Mouse (Mus musculus) cerebellum, adult (tissue): ENCODE measurements around the gene Nudt17.
"Not testable (repeated sequence)": the region's sequence is repeated elsewhere in the genome, so short reads cannot be mapped to it uniquely, and the experiment has no call there.

Source experiments
- ATAC-seq: cut with Nextera tagmentation; 2 replicates; pipeline ENCODE4 v1.9.2; 2017; ENCODE audit warnings: mild to moderate bottlenecking, moderate library complexity, mixed read lengths; ENCODE audit not compliant: insufficient number of reproducible peaks, low FRiP score, low TSS enrichment

Gene Nudt17

DNA sequence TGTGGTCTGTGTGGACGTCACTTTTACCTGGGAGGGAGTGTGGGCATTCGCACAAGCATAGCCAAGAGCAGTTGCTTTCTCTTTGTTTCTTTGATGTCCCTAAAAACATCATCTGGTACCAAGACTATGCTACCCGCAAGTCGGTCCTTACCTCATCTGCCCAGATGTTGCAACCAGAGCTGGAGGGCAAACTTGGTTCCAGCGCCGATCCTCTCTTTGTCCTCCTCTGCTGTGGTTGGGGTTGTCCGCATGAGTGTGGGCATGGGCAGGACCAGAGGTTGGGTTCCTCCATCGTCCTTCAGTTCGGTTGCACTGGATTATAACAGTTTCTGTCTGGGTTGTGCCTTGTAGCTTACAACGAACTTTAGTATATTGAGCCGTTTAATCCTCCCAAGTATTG is 2.1 kb downstream of the Nudt17 start:
- ATAC-seq: no peak

DNA sequence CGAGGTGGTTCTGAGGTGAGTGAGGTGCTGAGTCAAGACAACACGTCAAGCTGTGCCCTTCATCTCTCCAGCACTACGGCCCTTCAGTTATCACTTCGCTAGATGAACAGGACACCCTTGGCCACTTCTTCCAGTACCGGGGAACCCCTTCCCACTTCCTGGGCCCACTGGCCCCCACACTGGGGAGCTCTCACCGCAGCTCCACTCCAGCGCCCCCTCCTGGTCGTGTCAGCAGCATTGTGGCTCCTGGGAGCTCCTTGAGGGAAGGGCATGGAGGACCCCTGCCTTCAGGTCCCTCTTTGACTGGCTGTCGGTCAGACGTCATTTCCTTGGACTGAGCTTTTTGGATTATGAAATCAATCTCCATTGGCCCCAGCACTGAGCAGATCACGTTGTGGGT is 3.6 kb downstream of the Nudt17 start:
- no peak for ATAC-seq

DNA sequence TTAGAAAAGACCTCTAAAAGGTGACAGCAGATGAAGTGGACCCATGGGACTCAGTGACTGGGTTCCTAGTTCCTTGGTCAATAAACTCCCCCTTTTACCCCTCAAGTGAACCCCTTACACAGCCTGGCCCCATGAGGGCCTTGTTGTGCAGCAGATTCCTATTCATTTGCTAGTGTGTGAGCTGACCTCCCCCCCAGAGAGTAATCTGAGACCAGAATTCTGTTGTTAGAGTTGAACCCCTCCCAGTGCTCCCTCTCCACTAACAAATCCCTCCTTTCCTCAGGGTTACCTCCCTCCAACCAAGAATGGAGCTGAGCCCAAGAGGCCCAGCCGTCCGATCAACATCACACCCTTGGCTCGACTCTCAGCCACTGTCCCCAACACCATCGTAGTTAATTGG is 7.4 kb downstream of the Nudt17 start:
- no peak for ATAC-seq

DNA sequence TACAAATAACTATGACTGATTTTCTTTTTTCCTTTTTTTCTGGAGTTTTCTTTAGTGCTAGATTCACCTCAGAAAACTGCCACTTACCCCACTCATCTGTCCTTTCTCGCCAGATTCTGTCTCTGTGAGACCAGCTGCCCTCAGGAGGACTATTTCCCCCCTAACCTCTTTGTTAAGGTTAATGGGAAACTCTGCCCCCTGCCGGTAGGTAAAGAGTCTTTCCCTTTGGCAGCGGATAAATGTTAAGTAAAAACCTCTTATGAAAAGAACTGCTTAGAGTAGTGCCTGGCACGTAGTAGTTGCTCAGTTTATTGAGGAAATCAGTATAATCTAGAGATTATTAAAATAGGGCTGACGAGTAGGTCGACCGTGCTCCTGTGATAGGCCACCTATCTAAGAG is 8.0 kb downstream of the Nudt17 start:
- no peak for ATAC-seq

DNA sequence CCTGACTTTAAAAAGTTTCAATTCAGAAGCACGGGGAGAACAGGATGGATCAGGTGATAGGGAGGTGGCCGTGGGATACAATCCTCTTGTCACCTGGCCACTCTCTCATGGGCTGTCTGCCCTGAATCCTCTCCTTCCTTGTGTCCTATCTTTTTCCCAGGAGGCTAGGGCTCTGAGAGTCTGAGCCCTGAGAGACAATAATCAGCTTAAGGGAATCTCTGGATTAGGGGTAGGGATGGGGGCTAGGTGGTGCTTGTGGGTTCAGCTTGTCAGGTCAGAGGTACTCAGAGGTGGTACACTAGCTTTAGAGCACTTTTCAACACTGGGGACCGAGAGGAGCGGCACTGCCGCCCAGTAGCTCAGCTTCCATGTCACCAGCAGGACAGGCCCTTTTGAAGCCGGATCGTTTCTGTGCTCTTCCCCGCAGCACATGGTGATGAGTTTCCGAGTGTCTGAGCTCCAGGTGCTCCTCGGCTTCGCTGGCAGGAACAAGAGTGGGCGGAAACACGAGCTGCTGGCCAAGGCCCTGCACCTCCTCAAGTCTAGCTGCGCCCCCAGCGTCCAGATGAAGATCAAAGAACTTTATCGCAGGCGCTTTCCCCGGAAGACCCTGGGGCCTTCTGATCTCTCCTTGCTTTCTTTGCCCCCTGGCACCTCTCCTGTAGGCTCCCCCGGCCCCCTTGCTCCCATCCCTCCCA is 9.2 kb downstream of the Nudt17 start:
- ATAC-seq: no peak

DNA sequence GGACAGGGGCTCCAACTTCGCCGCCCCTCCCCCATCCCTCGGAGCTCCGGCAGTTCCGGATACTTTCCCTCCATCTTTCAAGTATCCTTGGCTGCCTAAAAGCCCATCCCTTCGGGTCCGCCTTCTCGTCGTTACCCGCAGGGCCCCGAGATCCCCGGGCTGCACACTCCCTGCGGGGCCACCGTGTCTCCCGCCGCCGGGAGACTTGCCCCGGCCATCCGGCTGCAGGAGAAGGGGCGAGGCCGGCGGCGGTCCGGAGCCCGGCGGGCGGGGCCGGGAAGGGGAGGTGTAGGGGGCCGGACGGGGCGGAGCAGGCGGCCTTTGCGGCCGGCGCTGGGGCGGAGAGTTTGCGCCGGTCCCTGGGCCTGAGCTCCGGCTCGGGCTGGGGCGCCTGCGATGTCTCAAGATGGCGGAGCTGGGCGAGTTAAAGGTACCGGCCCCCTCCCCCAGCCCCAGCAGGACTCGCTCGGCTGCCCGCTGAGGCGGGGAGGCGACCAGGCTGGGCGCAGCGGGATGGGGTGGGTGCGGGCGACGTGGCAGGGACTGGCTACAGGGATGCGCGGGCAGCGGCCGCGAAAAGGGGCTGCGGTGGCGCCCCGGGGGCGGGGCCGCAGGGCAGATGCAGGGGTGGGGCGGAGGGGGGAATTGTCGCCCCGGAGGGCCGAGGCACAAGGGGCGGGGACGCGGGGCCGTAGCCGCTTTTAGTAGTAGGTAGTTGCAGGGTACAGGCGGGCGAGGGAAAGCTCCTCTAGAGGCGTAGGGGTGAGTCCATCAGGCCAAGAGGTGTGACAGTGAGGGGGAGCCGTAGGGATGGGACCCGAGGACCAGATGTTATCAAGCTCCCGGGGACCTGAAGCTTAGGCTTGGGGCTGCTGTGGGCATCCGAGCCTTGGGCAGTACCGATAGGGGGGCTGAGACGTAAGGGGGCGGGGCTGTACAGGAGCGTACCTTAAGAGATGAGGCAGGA is 11.3 kb downstream of the Nudt17 start:
- peak; percentile 84 for ATAC-seq

DNA sequence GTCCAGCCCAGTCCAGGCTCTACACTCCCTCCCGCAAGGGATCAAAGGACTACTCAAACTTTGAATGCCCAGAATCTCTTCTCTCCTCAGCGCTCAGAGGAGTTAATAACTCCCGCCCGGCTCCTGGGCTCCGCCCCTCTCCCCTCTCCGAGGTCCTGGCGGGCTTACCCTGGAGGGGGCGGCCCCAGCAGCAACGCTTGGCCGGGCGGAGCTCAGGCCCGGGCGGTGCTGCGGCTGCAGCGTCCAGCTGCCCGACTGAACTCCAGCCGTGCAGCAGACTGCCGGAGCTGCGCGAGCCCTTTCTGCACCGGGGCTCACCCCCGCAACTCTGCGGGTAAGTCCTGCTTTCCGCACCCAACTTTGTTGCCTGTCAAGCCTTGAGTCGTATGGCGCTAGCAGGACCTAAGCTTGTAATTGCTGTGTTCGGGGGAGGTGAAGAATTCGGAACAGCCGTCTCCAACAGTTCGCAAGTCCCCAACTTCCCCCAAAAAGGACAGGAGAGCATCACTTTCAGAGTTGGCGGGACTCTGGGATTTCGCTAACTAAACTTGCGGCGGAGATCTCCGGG is 12.1 kb downstream of the Nudt17 start, which contains the start of gene Pias3:
Gene Pias3, plus strand, starts transcription at position 187 of the 568 bp plus-strand sequence.
- ATAC-seq: peak; percentile 43

DNA sequence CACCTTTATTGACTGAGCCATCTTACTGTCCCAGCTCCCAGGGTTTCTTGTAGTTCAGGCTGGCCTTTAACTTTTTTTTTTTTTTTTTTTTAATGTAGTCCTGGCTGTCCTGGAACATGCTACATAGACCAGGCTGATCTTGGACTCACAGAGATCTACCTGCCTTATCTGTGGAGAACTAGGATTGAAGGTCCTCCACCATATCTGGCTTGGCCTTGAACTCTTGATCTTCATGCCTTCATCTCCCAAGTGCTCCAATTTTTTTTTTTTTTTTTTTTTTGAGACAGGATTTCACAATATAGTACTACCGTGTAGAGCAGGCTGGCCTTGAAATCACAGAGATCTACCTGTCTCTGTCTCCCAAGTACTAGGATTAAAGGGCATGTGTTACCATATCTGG is 14.8 kb downstream of the Nudt17 start:
- ATAC-seq: no peak

DNA sequence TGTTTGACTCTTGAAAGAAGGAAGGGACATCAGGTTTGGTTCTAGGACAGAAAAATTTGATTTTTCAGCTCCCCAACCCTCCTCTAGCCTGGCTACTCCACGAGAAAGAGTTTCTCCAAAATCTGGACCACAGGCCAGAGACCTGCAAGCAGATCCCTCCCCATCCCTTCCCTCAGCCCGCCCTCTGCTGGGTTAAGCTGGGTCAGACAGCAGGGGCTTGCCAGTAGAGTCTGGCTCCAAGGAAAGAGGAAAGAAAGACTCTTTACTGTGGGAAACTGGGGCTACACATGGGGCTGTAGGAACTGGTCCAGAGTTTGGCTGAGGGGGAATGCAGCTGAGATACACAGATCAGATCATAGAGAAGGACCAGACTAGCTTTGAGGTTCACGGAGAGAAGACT is 15.9 kb downstream of the Nudt17 start:
- no peak for ATAC-seq

DNA sequence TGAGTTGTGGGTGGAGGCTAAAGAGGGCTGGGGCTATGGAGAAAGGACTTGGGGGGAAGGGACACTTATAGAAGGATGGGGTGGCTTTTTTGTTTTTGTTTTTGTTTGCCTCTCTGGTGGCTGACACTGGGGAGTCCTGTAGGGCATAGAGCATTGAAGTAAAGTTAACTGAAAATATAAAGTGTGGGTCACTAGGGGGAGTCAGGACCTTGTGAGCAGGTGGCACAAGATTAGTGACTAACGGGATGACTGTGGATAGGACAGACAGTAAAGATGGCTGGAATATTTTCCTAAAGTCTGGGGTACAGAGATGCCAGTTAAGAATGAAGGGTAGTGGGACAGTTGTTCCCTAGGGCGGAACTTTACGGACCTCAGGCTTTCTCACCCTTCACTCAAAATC is 18.1 kb downstream of the Nudt17 start:
- ATAC-seq: no peak

DNA sequence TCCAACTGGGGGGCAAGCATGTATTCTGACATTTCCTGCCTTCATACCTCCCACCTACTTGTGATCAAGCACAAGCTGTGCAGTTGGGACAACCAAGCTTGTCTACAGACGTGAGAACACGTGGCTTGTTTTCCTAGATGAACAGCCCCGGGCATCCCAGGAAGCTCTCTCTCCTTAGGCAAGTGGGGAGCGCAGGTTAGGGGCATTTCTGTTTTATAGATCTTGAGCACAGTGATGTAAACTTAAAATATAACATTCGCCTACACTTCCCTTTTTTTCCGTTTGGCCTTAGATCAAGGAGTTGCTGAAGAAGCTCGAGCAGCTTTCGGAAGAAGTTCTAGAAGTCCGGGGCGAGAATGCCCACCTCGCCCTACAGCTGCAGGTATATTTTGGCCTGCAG is 19.5 kb downstream of the Nudt17 start:
- ATAC-seq: no peak

DNA sequence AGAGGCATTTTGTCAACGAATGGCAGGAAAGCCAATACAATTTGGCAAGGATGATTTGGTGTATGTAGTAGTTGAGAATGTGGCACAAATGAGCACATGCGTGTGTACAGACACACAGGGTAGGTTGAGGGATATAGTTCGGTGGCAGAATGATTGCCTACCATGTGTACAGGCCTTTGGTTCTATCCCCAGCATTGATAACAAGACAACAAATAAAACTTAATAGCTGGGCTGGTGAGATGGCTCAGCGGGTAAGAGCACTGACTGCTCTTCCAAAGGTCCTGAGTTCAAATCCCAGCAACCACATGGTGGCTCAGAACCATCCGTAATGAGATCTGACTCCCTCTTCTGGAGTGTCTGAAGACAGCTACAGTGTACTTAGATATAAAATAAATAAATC is 22.3 kb downstream of the Nudt17 start:
- ATAC-seq: not testable (repeated sequence)

DNA sequence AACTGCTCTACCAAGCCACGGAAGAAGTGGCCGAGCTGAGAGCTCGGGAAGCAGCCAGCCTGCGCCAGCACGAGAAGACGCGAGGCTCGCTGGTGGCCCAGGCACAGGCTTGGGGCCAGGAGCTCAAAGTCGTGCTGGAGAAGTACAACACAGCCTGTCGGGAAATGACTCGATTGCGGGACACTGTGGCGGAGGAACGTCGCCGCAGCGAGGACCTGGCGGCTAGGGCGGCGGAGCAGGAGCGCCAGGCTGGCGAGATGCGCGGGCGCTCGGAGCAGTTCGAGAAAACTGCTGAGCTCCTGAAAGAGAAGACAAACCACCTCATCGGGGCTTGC is 23.6 kb downstream of the Nudt17 start:
- ATAC-seq: no peak; the same call in 1 of the 2 replicates

DNA sequence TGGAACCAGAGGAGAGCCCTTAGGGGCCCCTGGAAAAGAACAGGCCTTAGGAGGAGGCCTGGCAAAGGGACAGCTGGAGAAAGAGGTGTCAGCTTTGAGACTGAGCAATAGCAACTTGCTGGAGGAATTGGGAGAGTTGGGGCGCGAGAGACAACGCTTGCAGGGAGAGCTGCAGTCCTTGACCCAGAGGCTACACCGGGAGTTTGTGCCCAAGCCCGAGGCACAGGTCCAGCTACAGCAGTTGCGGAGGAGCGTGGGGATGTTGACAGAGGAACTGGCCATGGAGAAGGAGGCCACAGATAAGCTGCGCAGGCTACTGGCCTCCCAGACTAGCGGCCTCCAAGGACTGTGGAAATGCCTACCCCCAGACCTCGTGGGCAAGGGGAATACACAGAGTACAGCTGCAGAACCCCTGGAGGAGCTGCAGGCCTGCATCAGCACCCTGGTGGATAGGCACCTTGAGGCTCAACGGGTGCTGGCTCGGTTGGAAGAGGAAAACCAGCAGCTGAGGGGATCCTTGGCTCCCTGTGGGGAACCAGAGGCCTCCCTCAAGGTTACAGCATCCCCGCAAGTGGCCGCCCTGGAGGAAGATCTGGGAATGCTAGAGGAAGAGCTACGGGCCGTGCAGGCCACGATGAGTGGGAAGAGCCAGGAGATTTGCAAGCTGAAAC is 24.1 kb downstream of the Nudt17 start:
- ATAC-seq: no peak

DNA sequence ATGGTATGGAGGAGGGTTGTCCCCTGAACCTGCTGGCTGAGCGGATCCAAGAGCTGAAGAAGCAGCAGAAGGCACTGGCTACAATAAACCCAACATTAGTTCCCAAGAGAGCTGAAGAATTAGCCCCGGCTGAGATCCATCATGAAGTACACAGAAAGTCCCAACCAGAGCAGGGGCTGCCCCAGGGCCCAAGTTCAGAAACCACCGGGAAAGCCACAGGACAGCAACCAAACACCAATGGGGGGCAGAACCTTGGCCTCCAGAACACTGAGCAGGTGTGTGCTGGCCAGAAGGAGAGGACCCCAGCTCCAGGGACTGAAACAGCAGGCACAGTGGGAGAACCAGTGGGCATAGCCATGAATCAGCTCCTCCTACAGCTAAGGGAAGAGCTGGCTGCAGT is 24.9 kb downstream of the Nudt17 start:
- no peak for ATAC-seq

DNA sequence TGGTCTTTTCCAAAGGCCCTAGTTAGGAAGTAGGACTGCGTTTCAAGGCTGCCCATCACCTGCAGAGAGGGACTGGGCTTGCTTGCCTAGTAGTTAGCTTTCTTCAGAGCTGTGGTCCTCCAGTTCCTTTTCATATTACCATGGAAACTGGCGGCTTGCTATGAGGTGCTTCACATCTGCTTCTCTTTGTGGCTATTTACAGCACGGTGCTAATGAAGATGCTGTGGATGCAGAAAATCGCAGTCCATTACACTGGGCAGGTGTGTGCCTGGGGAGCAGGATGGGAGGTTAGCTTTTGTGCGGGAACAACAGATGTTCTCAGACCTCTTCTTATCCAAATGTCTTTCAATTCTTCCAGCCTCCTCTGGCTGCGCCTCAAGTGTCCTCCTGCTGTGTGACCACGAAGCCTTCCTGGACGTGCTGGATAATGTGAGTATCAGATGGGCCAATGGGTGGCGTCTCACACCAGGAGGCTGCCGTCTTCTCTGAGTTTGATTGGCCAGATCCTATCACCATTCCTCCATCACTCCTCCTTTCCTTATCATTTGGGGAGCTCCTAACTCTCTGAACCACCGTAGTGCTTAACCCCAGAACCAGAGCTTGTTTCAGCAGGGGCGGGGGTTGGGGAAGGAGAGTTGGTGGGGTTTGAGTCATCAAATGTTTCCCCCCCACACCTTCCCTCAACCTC is 27.9 kb downstream of the Nudt17 start:
- ATAC-seq: no peak

DNA sequence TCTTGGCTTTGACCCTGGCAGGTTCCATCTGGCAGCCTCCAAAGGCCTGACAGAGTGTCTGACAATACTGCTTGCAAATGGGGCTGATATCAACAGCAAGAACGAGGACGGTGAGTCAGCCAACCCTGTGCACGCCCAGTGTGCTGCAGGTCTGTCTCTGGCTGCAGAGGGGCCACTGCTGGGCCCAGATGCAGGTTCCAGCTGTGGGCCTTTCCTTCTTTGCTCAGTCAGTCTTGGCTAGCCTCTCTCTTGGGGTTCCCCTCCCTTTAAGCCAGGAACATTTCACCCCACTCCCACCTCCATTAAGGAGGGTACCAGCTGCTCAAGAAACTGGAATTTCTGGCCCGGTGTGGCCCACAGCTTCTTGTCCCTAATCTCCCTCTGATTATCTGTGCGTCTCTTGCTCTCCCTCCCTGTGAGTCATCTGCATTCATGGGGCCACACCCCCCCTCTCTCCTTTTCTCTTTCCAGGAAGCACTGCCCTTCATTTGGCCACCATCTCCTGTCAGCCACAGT is 29.1 kb downstream of the Nudt17 start:
- no peak for ATAC-seq

DNA sequence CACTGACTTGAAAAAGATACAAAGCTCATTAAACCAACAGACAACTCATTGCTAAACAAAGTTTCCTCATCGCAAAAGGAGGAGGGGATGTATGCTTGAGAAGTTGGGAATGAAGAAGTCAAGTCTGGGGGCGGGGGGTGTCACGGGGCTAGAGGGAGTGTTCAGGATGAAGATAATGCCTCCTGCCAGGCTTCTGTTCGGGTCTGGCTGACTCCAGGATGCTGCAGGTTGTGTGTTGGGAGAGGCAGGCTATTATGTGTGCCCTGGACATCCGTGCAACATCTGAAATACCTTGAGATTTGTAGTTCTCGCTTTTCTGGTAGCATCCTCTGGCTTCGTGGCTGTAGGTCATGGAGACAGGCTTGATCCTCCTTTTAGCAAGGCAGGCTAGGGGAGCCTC is 29.9 kb downstream of the Nudt17 start:
- no peak for ATAC-seq

DNA sequence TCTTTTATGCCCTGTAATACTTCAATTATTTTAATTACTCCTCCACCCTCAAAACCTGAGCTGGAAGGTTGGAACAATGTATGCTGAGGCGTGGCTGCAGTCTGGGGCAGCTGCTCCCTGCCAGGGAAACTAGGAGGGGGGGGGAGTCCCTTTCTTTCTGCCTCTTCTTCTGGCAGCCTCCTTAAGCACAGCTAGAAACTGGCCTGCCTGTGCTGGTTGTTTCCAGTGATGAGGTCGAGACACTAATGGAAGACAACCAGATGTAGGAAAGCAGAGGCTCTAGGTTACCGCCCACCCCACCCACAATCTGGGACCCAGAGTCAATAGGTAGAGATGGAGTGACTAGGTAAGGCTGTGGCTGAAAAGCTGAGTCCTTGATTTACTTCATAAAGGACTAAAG is 32.7 kb downstream of the Nudt17 start:
- no peak for ATAC-seq

DNA sequence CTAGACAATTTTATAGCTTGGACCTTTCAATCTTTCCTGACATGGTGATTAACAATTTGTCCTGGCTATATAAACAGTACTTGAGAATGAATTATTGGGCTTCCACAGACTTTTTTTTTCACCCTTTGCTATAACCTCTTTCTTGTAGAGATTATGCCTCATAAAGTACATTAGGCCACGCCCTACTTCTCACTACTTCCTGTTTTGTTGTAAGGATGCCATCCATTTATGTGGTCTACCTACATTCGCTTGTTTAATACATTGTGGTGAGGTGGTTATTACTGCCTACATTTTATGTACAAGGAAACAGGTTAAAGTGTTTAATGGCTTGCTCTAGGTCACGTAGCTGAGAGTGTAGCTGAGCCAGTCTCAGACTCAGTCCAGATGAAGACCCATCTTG is 33.2 kb downstream of the Nudt17 start:
- no peak for ATAC-seq
